Mouse (Mus musculus) liver, postnatal 0 days (tissue): ENCODE measurements at regions not wholly inside any gene's neighbourhood (a gene's known extent, or its start where the extent isn't known, plus 50 kb on each side); places are given as distances from the start of the nearest gene placed in this dataset.

Source experiments
- ATAC-seq: fragments of 200-750 bp; cut with Nextera tagmentation; 2 replicates; pipeline ENCODE4 v1.8.0; 2017; ENCODE audit warnings: mild to moderate bottlenecking, moderate library complexity
- DNase-seq: peaks from one replicate; pipeline ENCODE4 v3.0.0-alpha.2; 2016
- H3K27ac ChIP-seq: fragments of 300-500 bp; sonication (generic); 2 replicates; pipeline ENCODE4 v1.5.1; 2014; ENCODE audit warnings: antibody characterized with exemption, moderate library complexity, mild to moderate bottlenecking, low read depth
- H3K27me3 ChIP-seq: fragments of 300-500 bp; sonication (generic); 2 replicates; pipeline ENCODE4 v1.6.1; 2014; ENCODE audit warnings: low read length, control low read depth, mixed read lengths; ENCODE audit not compliant: insufficient read depth
- H3K36me3 ChIP-seq: fragments of 300-500 bp; sonication (generic); replicated peaks from 2 replicates; pipeline ENCODE4 v1.6.1; 2014; ENCODE audit warnings: mild to moderate bottlenecking, control low read depth, low read length, moderate library complexity, mixed read lengths; ENCODE audit not compliant: insufficient read depth
- H3K4me1 ChIP-seq: fragments of 300-500 bp; sonication (generic); 2 replicates; pipeline ENCODE4 v1.6.1; 2014; ENCODE audit warnings: antibody characterized with exemption, mild to moderate bottlenecking, control low read depth; ENCODE audit not compliant: insufficient read depth
- H3K4me2 ChIP-seq: fragments of 300-500 bp; sonication (generic); 2 replicates; pipeline ENCODE4 v1.6.1; 2014; ENCODE audit warnings: low read depth, mild to moderate bottlenecking, low read length, moderate library complexity, mixed read lengths
- H3K4me3 ChIP-seq: fragments of 300-500 bp; sonication (generic); 2 replicates; pipeline ENCODE4 v1.5.1; 2014; ENCODE audit warnings: low read depth, low read length
- H3K9ac ChIP-seq: fragments of 300-500 bp; sonication (generic); replicated peaks from 2 replicates; pipeline ENCODE4 v1.6.1; 2014; ENCODE audit warnings: mild to moderate bottlenecking, moderate library complexity
- H3K9me3 ChIP-seq: fragments of 300-500 bp; sonication (generic); 2 replicates; pipeline ENCODE4 v1.6.1; 2016; ENCODE audit warnings: mild to moderate bottlenecking, control low read depth, low read length, mixed read lengths
- CTCF ChIP-seq: sonication (generic); IDR thresholded peaks from 2 replicates; pipeline ENCODE4 v1.5.1; 2016; ENCODE audit warnings: antibody characterized with exemption, low read depth
- EP300 ChIP-seq: IDR thresholded peaks from 2 replicates; pipeline ENCODE4 v1.6.1; 2016; ENCODE audit warnings: antibody characterized with exemption, low read depth, mild to moderate bottlenecking
- whole genome bisulfite sequencing: fragments of 180-500 bp; shearing (Covaris S2); extraction: QIAGEN DNeasy Blood & Tissue Kit; methylation state at CpG from one replicate; pipeline ENCODE4 v1.1.7; 2014; ENCODE audit not compliant: insufficient replicate concordance; 5-methylcytosine and 5-hydroxymethylcytosine counted together

- Histone ChIP-seq H3K36me3 (no peaks in the 10 kb centered on the region), H3K4me3 (no peak overlapping the region), H3K9me3 (no peaks in the 10 kb centered on the region), H3K27me3 (no peaks in the 10 kb centered on the region), H3K27ac (no peak overlapping the region), H3K9ac (no peak overlapping the region), H3K4me2 (no peak overlapping the region), H3K4me1 (no peaks in the 10 kb centered on the region)
- TF ChIP-seq CTCF (no peak), EP300 (no peak)
- WGBS = 77% methylated on average over 9 of the region's 9 CpGs
- ATAC-seq (no peak), DNase-seq (no peak)
Measured at GRCm38 (mm10) chr5:64401737-64402136, 245.6 kb downstream of the Tbc1d1 start.

GRCm38 (mm10) chr5:64403077-64403981 lies 247.2 kb downstream of the Tbc1d1 start:
- no peak overlapping the region for H3K27ac ChIP-seq
- H3K4me1 ChIP-seq = no peaks in the 10 kb centered on the region
- H3K4me2 ChIP-seq = no peak overlapping the region
- DNase-seq (no peak), ATAC-seq (no peak)
- no peaks in the 10 kb centered on the region for H3K9me3 ChIP-seq
- TF ChIP-seq EP300 (no peak), CTCF (no peak)
- 77% methylated on average over 11 of the region's 11 CpGs for WGBS
- no peak overlapping the region for H3K4me3 ChIP-seq
- H3K36me3 ChIP-seq = no peaks in the 10 kb centered on the region
- H3K27me3 ChIP-seq = no peaks in the 10 kb centered on the region
- H3K9ac ChIP-seq = no peak overlapping the region

GRCm38 (mm10) chr5:64403982-64404345 lies 247.9 kb downstream of the Tbc1d1 start:
- DNase-seq = no peak
- H3K9me3 ChIP-seq = no peaks in the 10 kb centered on the region
- no peak overlapping the region for H3K27ac ChIP-seq
- no peak overlapping the region for H3K4me3 ChIP-seq
- no peak for ATAC-seq
- WGBS = 79% methylated on average over 7 of the region's 7 CpGs
- H3K4me1 ChIP-seq = no peaks in the 10 kb centered on the region
- H3K9ac ChIP-seq = no peak overlapping the region
- TF ChIP-seq EP300 = no peak
- TF ChIP-seq CTCF = no peak
- no peaks in the 10 kb centered on the region for H3K36me3 ChIP-seq
- H3K4me2 ChIP-seq = no peak overlapping the region
- H3K27me3 ChIP-seq = no peaks in the 10 kb centered on the region

GRCm38 (mm10) chr5:64404512-64404911 lies 248.4 kb downstream of the Tbc1d1 start:
- Histone ChIP-seq H3K4me1 (no peaks in the 10 kb centered on the region), H3K27ac (no peak overlapping the region), H3K27me3 (no peaks in the 10 kb centered on the region), H3K9me3 (no peaks in the 10 kb centered on the region), H3K4me2 (no peak overlapping the region), H3K9ac (no peak overlapping the region), H3K36me3 (no peaks in the 10 kb centered on the region), H3K4me3 (no peak overlapping the region)
- TF ChIP-seq CTCF (no peak), EP300 (no peak)
- no peak for ATAC-seq
- no peak for DNase-seq
- 83% methylated on average over 5 of the region's 5 CpGs for WGBS

GRCm38 (mm10) chr5:64408938-64409337 lies 252.8 kb downstream of the Tbc1d1 start:
- no peak overlapping the region for H3K4me2 ChIP-seq
- H3K27ac ChIP-seq = no peak overlapping the region
- H3K27me3 ChIP-seq = no peaks in the 10 kb centered on the region
- H3K9ac ChIP-seq = no peak overlapping the region
- no peak overlapping the region for H3K4me3 ChIP-seq
- DNase-seq = no peak
- peaks cover 9% of the 10 kb centered on the region for H3K4me1 ChIP-seq
- no peaks in the 10 kb centered on the region for H3K36me3 ChIP-seq
- no peaks in the 10 kb centered on the region for H3K9me3 ChIP-seq
- TF ChIP-seq CTCF (peak; percentile 30), EP300 (no peak)
- WGBS = 70% methylated on average over 3 of the region's 3 CpGs
- ATAC-seq = no peak

- Histone ChIP-seq H3K36me3 (no peaks in the 10 kb centered on the region), H3K27ac (peak overlapping the region; percentile 35; the same call in 1 of the 2 replicates), H3K27me3 (no peaks in the 10 kb centered on the region), H3K4me3 (no peak overlapping the region), H3K9ac (no peak overlapping the region), H3K4me1 (peaks cover 12% of the 10 kb centered on the region), H3K9me3 (no peaks in the 10 kb centered on the region), H3K4me2 (no peak overlapping the region)
- 20% methylated on average over 7 of the region's 7 CpGs for WGBS
- DNase-seq (no peak), ATAC-seq (no peak)
- no peak for TF ChIP-seq EP300
- TF ChIP-seq CTCF = no peak
Measured at GRCm38 (mm10) chr5:64410621-64411020, 254.5 kb downstream of the Tbc1d1 start.
